Mouse (Mus musculus) limb, embryonic 14.5 days (tissue): ENCODE data around the gene Gstp1. TPM values are rescaled to one million over a fixed set of nuclear protein-coding genes. Genes with fewer than 3 reads are reported as not detected.
A peak's percentile ranks its signal among the peaks of the same experiment; 100 is the strongest.

Experiments used
- ATAC-seq: fragments of 200-750 bp; cut with Nextera tagmentation; 2 replicates; pipeline ENCODE4 v1.8.0; 2017; ENCODE audit warnings: low read depth, moderate number of reproducible peaks, moderate TSS enrichment; ENCODE audit not compliant: low FRiP score
- DNase-seq: peaks from one replicate; pipeline ENCODE4 v3.0.0-alpha.2; 2015; ENCODE audit warnings: low spot score
- H3K27ac ChIP-seq: fragments of 300-500 bp; sonication (generic); replicated peaks from 2 replicates; pipeline ENCODE4 v1.5.1; 2014; ENCODE audit warnings: low read depth, mild to moderate bottlenecking, low read length, moderate library complexity, mixed read lengths
- H3K27me3 ChIP-seq: fragments of 300-500 bp; sonication (generic); 2 replicates; pipeline ENCODE4 v1.6.1; 2014; ENCODE audit warnings: low read length, mixed read lengths; ENCODE audit not compliant: control insufficient read depth, insufficient read depth
- H3K36me3 ChIP-seq: fragments of 300-500 bp; sonication (generic); 2 replicates; pipeline ENCODE4 v1.6.1; 2014; ENCODE audit warnings: mild to moderate bottlenecking, low read length, moderate library complexity, mixed read lengths; ENCODE audit not compliant: control insufficient read depth, insufficient read depth
- H3K4me1 ChIP-seq: fragments of 300-500 bp; sonication (generic); 2 replicates; pipeline ENCODE4 v1.6.1; 2014; ENCODE audit warnings: antibody characterized with exemption, low read length, mixed read lengths; ENCODE audit not compliant: control insufficient read depth, insufficient read depth
- H3K4me2 ChIP-seq: fragments of 300-500 bp; sonication (generic); replicated peaks from 2 replicates; pipeline ENCODE4 v1.6.1; 2014; ENCODE audit warnings: low read depth, mild to moderate bottlenecking, low read length, moderate library complexity; ENCODE audit not compliant: severe bottlenecking
- H3K4me3 ChIP-seq: fragments of 300-500 bp; sonication (generic); replicated peaks from 2 replicates; pipeline ENCODE4 v1.5.1; 2014; ENCODE audit warnings: low read length
- H3K9ac ChIP-seq: fragments of 300-500 bp; sonication (generic); 2 replicates; pipeline ENCODE4 v1.6.1; 2014; ENCODE audit warnings: mild to moderate bottlenecking, low read depth, low read length, moderate library complexity; ENCODE audit not compliant: severe bottlenecking
- H3K9me3 ChIP-seq: fragments of 300-500 bp; sonication (generic); 2 replicates; pipeline ENCODE4 v1.6.1; 2016; ENCODE audit warnings: low read length; ENCODE audit not compliant: control insufficient read depth
- POLR2A ChIP-seq: fragments of 200-500 bp; IDR thresholded peaks from 2 replicates; pipeline ENCODE4 v1.8.0; 2012; ENCODE audit warnings: inconsistent platforms, mild to moderate bottlenecking, moderate library complexity, borderline replicate concordance; ENCODE audit not compliant: insufficient read depth, insufficient read length; ENCODE audit errors: extremely low read depth
- WGBS: fragments of 180-500 bp; shearing (Covaris S2); extraction: QIAGEN DNeasy Blood & Tissue Kit; methylation state at CpG from one replicate; pipeline ENCODE4 v1.1.7; 2014; 5-methylcytosine and 5-hydroxymethylcytosine counted together
- polyA plus RNA-seq, 2 experiments: library from polyadenylated mRNA; depleted of rRNA in 1 of 2; stranded (reverse) in 1 of 2; unstranded in 1 of 2; fragments of >200 nt; fragmentation: Nextera tagmentation in 1 of 2; extraction: Ambion mirVana in 1 of 2; gene quantifications; 2 replicates each; pipeline versions ENCODE4 v1.2.1 to v1.2.3; 2012 to 2014

Gstp1 gene
- polyA plus RNA-seq, 2 experiments = 291 to 508 TPM

DNA sequence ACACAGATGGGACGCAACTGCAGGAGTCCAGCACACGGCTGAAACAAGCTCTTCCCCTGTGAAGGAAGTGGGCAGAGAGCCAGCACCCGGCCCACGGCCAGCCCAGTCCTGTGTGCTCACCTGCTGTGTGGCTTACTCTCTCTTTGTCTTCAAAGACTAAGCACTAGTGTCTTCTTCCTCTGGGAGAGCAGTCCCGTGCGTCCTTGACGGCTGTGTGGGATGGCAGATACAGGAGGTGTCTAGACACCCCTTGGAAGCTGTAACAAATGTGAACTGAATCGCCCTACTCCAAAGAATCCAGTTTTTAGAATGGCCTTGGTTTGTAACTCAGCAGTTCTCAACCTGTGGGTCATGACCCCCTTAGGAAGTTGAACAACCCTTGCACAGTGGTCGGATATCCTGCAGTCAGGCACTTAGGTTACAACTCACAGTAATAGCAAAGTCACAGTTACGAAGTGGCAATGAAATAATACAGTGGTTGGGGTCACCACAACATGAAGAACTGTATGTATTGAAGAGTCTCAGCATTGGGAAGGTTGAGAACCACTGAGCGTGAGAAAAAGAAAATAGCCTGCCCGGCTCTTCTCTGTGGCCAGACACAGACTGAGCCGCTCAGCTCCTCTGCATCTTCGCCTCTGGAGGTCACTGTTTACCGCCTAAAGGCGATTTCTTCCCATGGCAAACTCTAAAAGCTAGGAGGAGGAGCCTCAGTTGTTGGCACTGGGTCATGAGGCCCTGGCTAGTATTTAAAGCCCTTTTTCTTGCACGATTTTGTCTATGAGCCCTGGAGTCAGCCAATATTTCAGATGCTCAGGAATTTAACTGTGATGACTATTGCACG is 18.8 kb downstream of the Gstp1 start:
- no peak overlapping the region for H3K4me3 ChIP-seq
- H3K9ac ChIP-seq = no peak overlapping the region
- H3K36me3 ChIP-seq = no peaks in the 10 kb centered on the region
- ATAC-seq (peak; percentile 87), DNase-seq (peak; percentile 92)
- TF ChIP-seq POLR2A = no peak
- H3K4me2 ChIP-seq = no peak overlapping the region
- WGBS = 34% methylated on average over 18 of the region's 18 CpGs
- no peaks in the 10 kb centered on the region for H3K27me3 ChIP-seq
- no peaks in the 10 kb centered on the region for H3K9me3 ChIP-seq
- H3K4me1 ChIP-seq = 0 out of 2 replicates have a peak, but pooled peaks cover 2% of the 10 kb centered on the region
- no peak overlapping the region for H3K27ac ChIP-seq

DNA sequence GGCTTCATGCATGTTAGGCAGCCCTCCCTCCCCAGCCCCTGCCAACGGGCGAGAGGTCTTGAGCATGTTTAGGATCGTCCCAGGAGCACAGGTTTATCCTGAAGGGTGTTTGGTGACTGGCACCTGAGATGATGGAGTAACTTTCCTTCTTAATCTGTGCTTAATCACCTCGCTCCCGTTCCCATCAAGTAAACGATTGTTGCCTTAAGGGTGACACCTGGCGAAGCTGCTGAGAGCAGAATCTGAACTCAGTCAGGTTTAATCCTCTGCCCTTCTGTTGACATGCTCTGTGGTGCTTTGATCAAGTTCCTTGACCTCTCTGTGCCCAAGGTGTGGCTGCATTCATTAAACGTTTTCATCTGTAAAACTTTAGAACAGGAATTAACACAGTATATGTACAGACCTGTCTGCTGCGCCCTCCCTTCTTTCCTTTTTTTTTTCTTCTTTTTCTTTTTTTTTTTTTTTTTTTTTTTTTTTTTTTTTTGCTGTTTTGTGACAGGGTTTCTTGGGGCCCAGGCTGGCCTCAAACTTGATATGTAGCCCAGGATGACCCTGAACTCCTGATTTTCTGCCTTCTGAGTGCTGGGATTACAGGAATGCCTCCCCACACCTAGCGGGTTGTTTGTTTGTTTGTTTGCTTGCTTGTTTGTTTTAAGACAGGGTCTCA is 19.7 kb downstream of the Gstp1 start:
- Histone ChIP-seq H3K36me3 (no peaks in the 10 kb centered on the region), H3K4me2 (no peak overlapping the region), H3K27me3 (no peaks in the 10 kb centered on the region), H3K9me3 (no peaks in the 10 kb centered on the region), H3K4me1 (peaks cover 5% of the 10 kb centered on the region; the same call in 1 of the 2 replicates), H3K9ac (no peak overlapping the region), H3K27ac (no peak overlapping the region), H3K4me3 (no peak overlapping the region)
- ATAC-seq = no peak
- WGBS = 53% methylated on average over 10 of the region's 10 CpGs
- TF ChIP-seq POLR2A = no peak
- DNase-seq = no peak

DNA sequence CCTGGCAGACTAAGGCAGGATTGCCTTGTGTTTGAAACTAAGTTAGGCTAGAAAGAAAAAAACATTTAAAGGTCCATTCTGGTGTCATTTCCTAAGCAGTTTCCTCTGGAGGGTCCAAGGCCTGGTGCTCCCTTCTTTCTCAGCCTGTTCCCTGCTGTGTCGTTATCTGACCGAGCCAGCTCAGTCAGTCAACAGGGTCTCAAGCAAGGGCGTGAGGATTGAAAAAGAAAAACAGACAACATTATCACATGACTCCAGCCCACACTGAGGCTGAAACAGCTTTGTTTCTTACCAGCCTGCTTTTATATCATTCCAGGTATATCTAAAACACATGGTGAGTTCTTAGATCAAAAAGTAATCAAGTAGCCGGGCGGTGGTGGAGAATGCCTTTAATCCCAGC is 22.1 kb downstream of the Gstp1 start:
- 65% methylated on average over 5 of the region's 5 CpGs for WGBS
- TF ChIP-seq POLR2A = no peak
- ATAC-seq (no peak), DNase-seq (no peak)
- no peak overlapping the region for H3K4me3 ChIP-seq
- no peak overlapping the region for H3K27ac ChIP-seq
- H3K9ac ChIP-seq = no peak overlapping the region
- H3K4me2 ChIP-seq = no peak overlapping the region
- H3K27me3 ChIP-seq = no peaks in the 10 kb centered on the region
- H3K4me1 ChIP-seq = peaks cover 10% of the 10 kb centered on the region
- H3K36me3 ChIP-seq = peaks cover 5% of the 10 kb centered on the region; the same call in 1 of the 2 replicates
- no peaks in the 10 kb centered on the region for H3K9me3 ChIP-seq

- DNase-seq (no peak), ATAC-seq (no peak)
- no peak overlapping the region for H3K4me3 ChIP-seq
- no peak overlapping the region for H3K4me2 ChIP-seq
- TF ChIP-seq POLR2A = no peak
- H3K9me3 ChIP-seq = no peaks in the 10 kb centered on the region
- no peak overlapping the region; the same call in 1 of the 2 replicates for H3K9ac ChIP-seq
- H3K27ac ChIP-seq = no peak overlapping the region
- H3K27me3 ChIP-seq = no peaks in the 10 kb centered on the region
- peaks cover 10% of the 10 kb centered on the region for H3K4me1 ChIP-seq
- peaks cover 13% of the 10 kb centered on the region; the same call in 1 of the 2 replicates for H3K36me3 ChIP-seq
Measured at GRCm38 (mm10) chr19:4014802-4015201, 23.0 kb downstream of the Gstp1 start.

DNA sequence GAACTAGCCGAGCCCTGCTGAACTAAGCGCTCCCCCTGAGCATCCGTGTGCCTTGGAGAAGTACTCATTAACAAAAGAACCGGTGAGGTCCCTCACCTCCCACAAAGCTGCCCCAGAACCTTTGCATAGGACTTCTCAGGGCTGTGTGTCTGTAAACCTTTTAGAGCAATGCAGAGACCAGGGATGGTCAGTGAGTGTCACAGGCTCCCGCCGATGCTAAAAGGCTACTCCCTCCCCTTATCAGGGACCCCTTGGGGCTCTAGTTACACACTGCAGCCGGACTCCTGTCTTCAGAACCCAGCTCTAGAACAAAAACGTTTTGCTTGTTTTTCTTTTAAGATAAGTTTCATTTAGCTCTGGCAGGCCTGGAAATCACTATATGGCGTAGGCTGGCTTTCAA is 24.7 kb downstream of the Gstp1 start:
- H3K27me3 ChIP-seq = no peaks in the 10 kb centered on the region
- peak overlapping the region; percentile 44; the same call in 1 of the 2 replicates for H3K9ac ChIP-seq
- H3K4me2 ChIP-seq = peak overlapping the region; percentile 52
- WGBS = 22% methylated on average over 9 of the region's 9 CpGs
- H3K36me3 ChIP-seq = peaks cover 30% of the 10 kb centered on the region
- no peak for TF ChIP-seq POLR2A
- ATAC-seq (peak; percentile 28; the same call in 1 of the 2 replicates), DNase-seq (no peak)
- H3K9me3 ChIP-seq = no peaks in the 10 kb centered on the region
- H3K4me3 ChIP-seq = peak overlapping the region; percentile 89
- 0 out of 2 replicates have a peak overlapping the region, but pooled peaks have one; percentile 33 for H3K27ac ChIP-seq
- peaks cover 8% of the 10 kb centered on the region for H3K4me1 ChIP-seq
